Mouse (Mus musculus) cerebellum, adult 2 months (tissue): ENCODE measurements around the gene Nxn.

Experiments used
- CTCF ChIP-seq: fragments of 200-500 bp; IDR thresholded peaks from 2 replicates; pipeline ENCODE4 v1.5.1; 2011; ENCODE audit warnings: low read depth, mild to moderate bottlenecking, control low read depth, low read length, moderate library complexity, borderline replicate concordance; ENCODE audit not compliant: insufficient read depth
- POLR2A ChIP-seq: fragments of 200-500 bp; IDR thresholded peaks from 2 replicates; pipeline ENCODE4 v1.6.1; 2011; ENCODE audit warnings: low read length, control low read depth, borderline replicate concordance; ENCODE audit not compliant: insufficient read depth

GRCm38 (mm10) chr11:76439666-76440065 lies 40.7 kb upstream of the Nxn start:
- TF ChIP-seq POLR2A (no peak), CTCF (no peak)
